Mouse (Mus musculus) brown adipose tissue, adult 24 weeks (tissue): ENCODE measurements around the gene Slc25a31. TPM values are rescaled to one million over a fixed set of nuclear protein-coding genes. Genes with fewer than 3 reads are reported as not detected.

Experiments
- H3K27ac ChIP-seq: fragments of 200-500 bp; replicated peaks from 2 replicates; pipeline ENCODE4 v1.5.1; 2012; ENCODE audit warnings: low read depth, mild to moderate bottlenecking, low read length
- H3K4me1 ChIP-seq: fragments of 200-500 bp; 2 replicates; pipeline ENCODE4 v1.6.1; 2012; ENCODE audit warnings: low read length, mixed read lengths; ENCODE audit not compliant: control insufficient read depth, insufficient read depth, insufficient read length
- H3K4me3 ChIP-seq: fragments of 200-500 bp; 2 replicates; pipeline ENCODE4 v1.5.1; 2012; ENCODE audit warnings: low read depth, mild to moderate bottlenecking, low read length, moderate library complexity; ENCODE audit not compliant: insufficient read depth
- polyA plus RNA-seq: library from polyadenylated mRNA; stranded (reverse); fragments of >200 nt; gene quantifications from 2 replicates; pipeline ENCODE4 v1.2.4, GENCODE M21; 2012; ENCODE audit not compliant: missing spikeins, insufficient read depth, insufficient read length

The Slc25a31 gene
- polyA plus RNA-seq, 1 experiment, result 0.48 TPM

- Histone ChIP-seq H3K27ac (no peak overlapping the region), H3K4me1 (peaks cover 2% of the 10 kb centered on the region; the same call in 1 of the 2 replicates), H3K4me3 (no peak overlapping the region)
Measured at GRCm38 (mm10) chr3:40693435-40693834, 15.2 kb upstream of the Slc25a31 start.

GRCm38 (mm10) chr3:40693960-40694359, 14.7 kb upstream of the Slc25a31 start:
- Histone ChIP-seq H3K4me3 (no peak overlapping the region), H3K27ac (no peak overlapping the region), H3K4me1 (0 out of 2 replicates have a peak, but pooled peaks cover 2% of the 10 kb centered on the region)

GRCm38 (mm10) chr3:40694438-40694837, 14.2 kb upstream of the Slc25a31 start:
- H3K27ac ChIP-seq, result no peak overlapping the region
- H3K4me3 ChIP-seq, result no peak overlapping the region
- H3K4me1 ChIP-seq, result 0 out of 2 replicates have a peak, but pooled peaks cover 2% of the 10 kb centered on the region

GRCm38 (mm10) chr3:40695162-40695561, 13.5 kb upstream of the Slc25a31 start:
- H3K4me1 ChIP-seq, result 0 out of 2 replicates have a peak, but pooled peaks cover 2% of the 10 kb centered on the region
- no peak overlapping the region for H3K27ac ChIP-seq
- H3K4me3 ChIP-seq, result no peak overlapping the region

GRCm38 (mm10) chr3:40698834-40699233, 9.8 kb upstream of the Slc25a31 start:
- H3K4me1 ChIP-seq, result 0 out of 2 replicates have a peak, but pooled peaks cover 2% of the 10 kb centered on the region
- no peak overlapping the region for H3K27ac ChIP-seq
- no peak overlapping the region for H3K4me3 ChIP-seq

- H3K4me1 ChIP-seq, result 0 out of 2 replicates have a peak, but pooled peaks cover 4% of the 10 kb centered on the region
- no peak overlapping the region for H3K27ac ChIP-seq
- no peak overlapping the region for H3K4me3 ChIP-seq
Measured at GRCm38 (mm10) chr3:40704816-40705430, 3.7 kb upstream of the Slc25a31 start.

- Histone ChIP-seq H3K27ac (no peak overlapping the region), H3K4me3 (no peak overlapping the region), H3K4me1 (no peaks in the 10 kb centered on the region)
Measured at GRCm38 (mm10) chr3:40716056-40716455, 7.4 kb downstream of the Slc25a31 start.

- no peak overlapping the region for H3K4me3 ChIP-seq
- no peak overlapping the region for H3K27ac ChIP-seq
- no peaks in the 10 kb centered on the region for H3K4me1 ChIP-seq
Measured at GRCm38 (mm10) chr3:40719022-40719421, 10.4 kb downstream of the Slc25a31 start.

GRCm38 (mm10) chr3:40738381-40738912, 29.8 kb downstream of the Slc25a31 start:
- no peak overlapping the region for H3K27ac ChIP-seq

GRCm38 (mm10) chr3:40744024-40744835, 35.6 kb downstream of the Slc25a31 start, which contains the start of gene Hspa4l:
Gene Hspa4l (plus strand): TSS chr3:40744495.
- H3K4me1 ChIP-seq, result no peaks in the 10 kb centered on the region
- H3K4me3 ChIP-seq, result peak within 1 kb of the TSS; percentile 87
- H3K27ac ChIP-seq, result 0 out of 2 replicates have a peak within 1 kb of the TSS, but pooled peaks have one; percentile 29

More at GRCm38 (mm10) chr3:40738381-40738912, 29.8 kb downstream of the Slc25a31 start:
- no peaks in the 10 kb centered on the region for H3K4me1 ChIP-seq
- no peak overlapping the region for H3K4me3 ChIP-seq

- Histone ChIP-seq H3K4me3 (peak overlapping the region; percentile 87), H3K4me1 (no peaks in the 10 kb centered on the region), H3K27ac (peak overlapping the region; percentile 40)
Measured at GRCm38 (mm10) chr3:40744836-40745660, 36.4 kb downstream of the Slc25a31 start.

- H3K27ac ChIP-seq, result peak overlapping the region; percentile 40
- H3K4me3 ChIP-seq, result peak overlapping the region; percentile 87
- no peaks in the 10 kb centered on the region for H3K4me1 ChIP-seq
Measured at GRCm38 (mm10) chr3:40745661-40746547, 37.2 kb downstream of the Slc25a31 start.

GRCm38 (mm10) chr3:40760746-40761145, 52.1 kb downstream of the Slc25a31 start:
- Histone ChIP-seq H3K4me1 (no peaks in the 10 kb centered on the region), H3K27ac (no peak overlapping the region)

GRCm38 (mm10) chr3:40761312-40761711, 52.7 kb downstream of the Slc25a31 start:
- H3K4me1 ChIP-seq, result no peaks in the 10 kb centered on the region
- no peak overlapping the region for H3K27ac ChIP-seq
- no peak overlapping the region for H3K4me3 ChIP-seq

More at GRCm38 (mm10) chr3:40760746-40761145, 52.1 kb downstream of the Slc25a31 start:
- H3K4me3 ChIP-seq, result no peak overlapping the region
